Mouse (Mus musculus): ENCODE measurements around the gene Fcmr.

Fcmr gene

DNA sequence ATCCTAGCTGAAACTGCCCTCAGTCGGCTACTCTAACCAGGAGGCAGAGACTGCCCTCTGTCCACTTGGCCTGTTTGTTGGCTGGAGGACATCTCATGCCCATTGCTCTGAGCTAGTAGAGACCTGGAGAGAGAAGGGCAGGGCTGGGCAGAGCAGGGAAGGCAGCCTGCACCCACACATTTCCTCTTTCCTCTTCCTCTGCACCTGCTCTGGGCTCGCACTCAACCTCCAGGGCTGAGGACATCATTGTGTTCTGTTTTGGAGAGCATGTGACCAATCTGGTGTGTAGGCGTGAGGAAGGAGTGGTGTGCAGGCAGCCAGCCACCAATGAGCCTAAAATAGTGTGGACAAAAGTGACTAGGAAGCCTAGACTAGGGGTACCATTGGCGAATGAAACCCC is 1.2 kb upstream of the Fcmr start:
- no peak for DNase-seq

DNA sequence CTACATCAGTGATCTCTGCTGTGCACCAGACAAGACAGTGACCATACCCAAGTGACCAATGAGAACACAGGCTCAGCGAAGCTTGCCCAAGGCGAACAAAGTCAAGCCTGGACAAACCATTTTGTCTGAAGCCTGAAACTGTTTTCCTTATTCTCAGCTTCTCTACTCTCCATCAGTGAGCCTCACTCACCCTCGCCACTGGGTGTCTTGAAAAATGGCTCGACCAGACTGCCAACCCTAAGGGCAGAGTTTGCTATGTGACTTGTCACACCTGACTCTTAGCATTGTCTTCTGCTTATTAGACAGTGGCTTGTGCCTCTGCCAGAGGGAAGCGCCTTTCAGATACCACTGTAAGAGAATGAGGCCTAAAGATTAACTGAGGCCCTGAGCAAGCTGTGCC is 728 bp upstream of the Fcmr start:
- DNase-seq, result no peak

DNA sequence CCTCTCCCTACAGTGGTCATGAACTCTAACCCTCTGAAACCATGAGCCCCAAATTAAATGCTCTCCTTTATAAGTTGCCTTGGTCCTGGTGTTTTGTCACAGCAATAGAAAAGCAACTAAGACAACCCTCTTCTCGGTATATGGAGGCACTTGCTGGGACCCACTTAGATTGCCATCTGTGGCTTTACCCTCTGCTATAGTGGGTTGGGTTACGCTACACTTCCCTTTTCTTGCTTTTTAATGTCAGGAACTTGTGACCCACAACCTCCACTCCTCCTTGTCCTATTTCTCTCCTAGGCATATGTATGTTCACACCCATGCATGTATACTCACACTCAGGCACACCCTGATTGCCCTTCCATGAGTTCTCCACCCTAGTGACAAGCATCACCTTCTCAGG is 7.4 kb downstream of the Fcmr start:
- no peak for DNase-seq

DNA sequence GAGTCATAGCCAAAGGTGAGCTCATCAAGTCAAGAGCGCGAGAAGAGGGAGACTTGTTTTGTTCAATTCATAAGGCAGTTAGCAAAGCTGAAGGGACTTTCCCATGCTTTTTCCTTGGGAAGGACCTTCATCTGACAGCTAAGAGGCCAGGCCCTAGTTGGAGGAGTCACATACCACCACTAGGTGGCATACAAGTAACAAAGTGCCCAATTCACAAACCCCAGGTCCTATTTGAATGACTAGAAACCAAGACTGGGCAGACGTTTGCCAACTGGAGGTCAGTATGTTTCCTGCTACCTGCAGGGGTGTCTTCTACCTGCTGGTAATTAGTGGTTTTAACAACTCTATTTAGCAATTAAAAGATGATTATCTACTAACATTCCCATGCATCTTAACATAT is 9.7 kb downstream of the Fcmr start:
- peak; percentile 35 for DNase-seq

DNA sequence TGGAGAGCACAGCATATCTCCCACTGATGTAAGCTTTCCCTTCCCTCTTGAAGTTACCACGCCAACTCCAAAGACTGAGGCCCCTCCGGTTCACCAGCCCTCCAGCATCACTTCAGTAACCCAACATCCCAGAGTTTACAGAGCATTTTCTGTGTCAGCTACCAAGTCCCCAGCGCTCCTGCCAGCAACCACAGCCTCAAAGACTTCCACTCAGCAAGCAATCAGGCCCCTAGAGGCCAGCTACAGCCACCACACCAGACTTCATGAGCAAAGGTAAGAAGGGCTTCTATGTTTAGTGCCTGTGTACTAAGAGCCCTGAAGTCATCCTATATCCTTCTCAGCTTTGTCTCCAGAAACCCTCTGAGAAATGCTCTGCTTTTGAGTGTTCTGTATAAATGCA is 10.4 kb downstream of the Fcmr start:
- DNase-seq, result no peak

DNA sequence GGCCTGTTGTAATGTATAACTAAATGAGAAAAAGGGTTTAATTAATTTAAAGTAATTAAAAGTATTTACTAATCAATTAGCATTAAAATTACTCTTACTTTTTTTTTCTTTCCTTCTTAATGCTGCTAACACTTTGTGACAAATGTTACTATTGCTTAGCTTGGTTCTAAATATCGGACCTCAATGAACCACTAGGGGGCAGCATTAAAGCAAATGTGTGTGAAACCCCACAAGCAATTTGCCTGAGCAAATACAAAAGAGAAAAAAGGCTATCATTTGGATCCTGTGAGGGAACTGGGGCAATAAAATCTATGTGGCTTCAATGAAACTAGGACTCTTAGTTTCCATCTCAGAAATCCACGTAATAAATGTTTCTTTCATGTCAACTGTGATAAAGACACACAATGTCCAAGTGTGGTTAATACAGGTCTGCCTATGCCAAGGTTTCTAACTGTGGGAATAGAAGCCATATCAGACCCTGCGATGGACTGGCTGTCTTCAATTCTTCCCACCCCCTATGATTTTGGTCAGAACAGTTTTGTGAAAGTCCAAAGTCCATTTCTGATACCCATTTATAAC is 11.6 kb downstream of the Fcmr start:
- DNase-seq, result peak; percentile 66

DNA sequence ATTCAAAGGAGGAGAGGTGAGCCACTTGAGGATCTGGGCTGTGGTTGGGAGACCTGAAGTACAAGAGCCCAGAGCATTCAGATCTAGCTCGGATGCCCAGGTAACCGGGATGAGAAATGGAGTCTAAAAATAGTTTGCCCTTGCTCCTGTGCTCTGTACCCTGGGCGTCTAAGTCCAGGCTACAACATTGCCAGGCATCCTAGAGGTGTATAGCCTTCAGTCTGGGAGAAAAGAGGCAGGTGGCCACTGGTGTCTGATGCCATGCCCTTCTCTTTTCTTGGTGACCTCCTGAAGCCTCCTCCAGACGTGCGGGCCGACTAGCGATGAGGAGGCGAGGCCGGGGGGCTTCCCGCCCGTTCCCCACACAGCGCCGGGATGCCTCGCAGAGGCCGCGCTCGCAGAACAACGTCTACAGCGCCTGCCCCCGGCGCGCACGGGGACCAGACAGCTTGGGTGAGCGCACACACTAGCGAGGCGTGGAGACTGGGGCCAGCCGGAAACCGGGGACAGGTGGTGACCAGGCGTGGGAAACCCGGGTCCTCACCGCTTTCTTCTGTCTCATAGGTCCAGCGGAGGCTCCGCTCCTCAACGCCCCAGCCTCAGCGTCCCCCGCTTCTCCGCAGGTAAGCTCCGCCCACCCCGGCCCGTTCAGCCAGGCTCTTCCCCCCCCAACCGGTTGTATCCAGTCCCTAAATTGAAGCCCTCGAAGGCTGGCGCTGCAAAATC is 12.6 kb downstream of the Fcmr start:
- peak; percentile 16 for DNase-seq

DNA sequence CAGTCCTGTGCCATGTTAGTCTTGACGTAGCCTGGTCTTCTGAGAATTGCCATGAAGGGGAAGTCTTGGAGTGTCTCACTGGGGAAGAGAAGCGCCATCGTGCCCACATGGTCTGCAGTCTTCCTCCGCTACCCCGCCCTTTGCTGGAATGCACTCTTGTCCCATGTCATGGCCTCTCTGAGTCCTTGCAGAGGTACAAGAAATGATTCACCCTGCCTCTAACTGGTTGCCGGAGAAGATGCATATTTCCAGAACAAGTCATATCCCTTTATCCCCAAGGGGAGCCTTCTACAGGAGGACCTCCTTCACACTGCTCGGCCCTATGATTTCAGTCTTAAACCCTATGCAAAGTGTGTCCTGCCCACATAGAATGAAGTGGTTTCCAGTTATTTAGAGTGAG is 14.5 kb downstream of the Fcmr start:
- no peak for DNase-seq

DNA sequence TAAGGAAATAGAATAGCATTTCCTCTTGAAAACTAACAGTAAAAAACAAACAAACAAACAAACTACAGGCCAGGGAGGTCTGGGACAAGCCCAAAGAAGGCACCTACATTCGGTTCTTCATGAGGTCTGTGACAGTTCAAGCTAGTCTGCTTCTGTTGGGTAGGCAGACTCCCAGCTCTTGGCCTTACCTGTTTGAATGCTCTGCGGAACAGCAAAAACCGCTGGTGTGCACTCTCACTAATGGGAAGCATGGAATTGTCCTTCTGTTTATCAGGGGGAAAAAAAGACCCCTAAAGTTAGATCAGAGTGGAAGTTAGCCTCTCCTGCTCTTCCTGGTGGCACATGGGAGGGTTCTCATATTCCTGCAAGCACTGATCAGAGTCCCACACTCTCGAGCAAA is 17.7 kb downstream of the Fcmr start:
- no peak for DNase-seq

DNA sequence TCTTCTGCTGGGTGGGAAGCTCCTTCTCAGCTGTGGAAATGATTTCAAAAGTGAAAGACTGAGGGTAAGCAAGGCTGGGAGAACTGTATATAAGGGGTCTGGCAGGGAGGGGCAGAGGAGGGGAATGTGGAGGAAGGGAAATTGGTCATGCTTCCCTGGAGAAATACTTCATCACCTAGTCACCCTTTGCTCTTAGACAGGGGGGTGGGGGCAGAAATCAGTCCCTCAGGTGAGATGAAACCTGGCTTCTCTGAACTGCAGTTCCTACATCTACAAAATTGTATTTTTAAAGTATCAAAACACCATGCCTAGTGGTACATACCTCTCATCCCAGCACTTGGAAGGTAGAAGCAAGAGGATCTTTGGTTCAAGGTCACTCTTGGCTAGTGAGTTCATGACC is 21.9 kb downstream of the Fcmr start, which contains the start of gene Il24:
Il24 (minus strand) TSS at position 101 of the 400 bp plus-strand sequence.
- no peak for DNase-seq

DNA sequence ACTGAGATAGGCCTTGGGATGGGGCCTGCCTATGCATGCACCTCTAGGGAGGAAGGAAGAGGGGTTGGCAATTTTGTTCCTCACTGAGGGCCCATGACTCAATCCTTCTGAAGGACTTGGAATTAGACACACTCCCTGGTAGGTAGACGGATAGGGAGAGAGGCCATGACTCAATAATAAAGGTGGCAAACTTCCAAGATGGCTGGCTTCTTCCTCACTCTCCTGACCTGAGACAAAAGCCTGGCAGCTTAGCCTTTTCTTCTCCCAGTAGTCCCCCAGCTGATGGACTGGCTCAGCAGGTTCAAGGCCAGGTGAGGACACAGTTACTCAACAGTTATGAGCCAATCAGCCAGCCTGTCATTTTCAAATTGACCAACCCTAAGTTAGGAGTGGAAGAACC is 27.0 kb downstream of the Fcmr start:
- no peak for DNase-seq

DNA sequence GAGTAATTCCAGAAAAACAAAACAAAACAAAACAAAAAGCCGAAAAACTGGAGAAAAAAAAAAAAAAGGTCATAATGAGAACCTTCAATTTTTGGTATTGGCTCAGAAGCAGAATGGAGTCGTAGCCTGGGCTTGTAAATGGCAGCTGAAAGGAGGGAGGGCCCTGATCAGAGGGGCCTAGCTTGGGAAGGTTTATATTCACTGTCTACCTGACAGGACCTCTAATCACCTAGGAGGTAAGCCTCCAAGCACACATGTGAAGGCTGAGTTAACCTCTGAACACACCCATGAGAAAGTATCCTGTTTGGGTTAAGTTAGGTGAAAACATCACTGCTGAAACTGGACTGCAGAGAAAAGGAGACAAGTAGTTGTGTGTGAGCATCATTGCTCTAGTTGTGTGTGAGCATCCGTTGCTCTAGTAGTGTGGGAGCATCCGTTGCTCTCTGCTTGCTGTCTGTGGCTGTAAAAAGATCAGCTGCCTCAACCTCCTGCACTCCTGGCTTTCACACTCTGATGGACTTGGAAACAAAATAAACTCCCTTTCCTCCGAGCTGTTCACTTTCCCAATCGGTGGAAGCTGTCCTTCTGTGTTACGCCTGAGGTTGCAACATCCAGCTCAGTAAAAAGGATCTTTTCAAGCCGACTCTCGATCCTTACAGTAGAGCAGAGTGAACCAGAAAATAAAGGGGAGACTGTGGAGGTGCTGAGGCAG is 28.0 kb downstream of the Fcmr start:
- no peak for DNase-seq

DNA sequence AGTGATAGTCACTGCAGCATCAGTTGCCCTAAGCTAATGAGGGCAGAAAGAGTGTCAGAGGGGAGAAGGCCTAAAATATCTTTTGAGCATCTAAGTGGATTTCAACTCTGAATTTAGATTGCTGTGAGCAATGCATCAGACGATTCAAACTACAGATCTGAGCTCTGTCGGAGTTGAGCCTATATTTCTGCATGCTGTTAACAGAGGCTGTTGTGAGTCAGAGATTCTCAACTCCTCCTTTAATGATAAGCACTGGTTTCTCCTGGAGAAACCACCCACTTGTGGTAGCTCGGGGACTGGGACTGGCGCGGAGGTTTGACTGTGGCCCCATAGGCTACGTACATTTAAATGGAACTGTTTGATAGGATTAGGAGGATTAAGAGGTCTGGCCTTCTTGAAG is 29.0 kb downstream of the Fcmr start:
- DNase-seq, result no peak

DNA sequence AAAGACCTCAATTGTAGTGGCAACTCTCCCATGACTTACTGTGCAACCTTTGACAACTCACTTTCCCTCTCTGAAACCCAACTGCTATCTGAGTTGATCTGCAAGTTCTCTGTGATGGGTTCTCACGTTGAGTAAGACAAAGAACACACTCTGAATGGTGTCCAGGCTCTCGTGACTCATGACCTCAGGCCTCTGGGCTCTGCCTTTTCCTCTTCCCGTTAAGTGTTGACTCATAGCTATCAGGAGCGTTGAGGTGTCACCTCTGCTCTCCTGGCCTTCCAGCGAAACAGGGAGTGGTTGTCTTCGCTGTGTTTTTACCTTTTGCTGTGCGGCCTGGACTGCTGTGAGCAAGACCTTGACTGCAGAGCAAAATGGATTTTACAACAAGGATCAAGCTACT is 37.0 kb downstream of the Fcmr start:
- no peak for DNase-seq

DNA sequence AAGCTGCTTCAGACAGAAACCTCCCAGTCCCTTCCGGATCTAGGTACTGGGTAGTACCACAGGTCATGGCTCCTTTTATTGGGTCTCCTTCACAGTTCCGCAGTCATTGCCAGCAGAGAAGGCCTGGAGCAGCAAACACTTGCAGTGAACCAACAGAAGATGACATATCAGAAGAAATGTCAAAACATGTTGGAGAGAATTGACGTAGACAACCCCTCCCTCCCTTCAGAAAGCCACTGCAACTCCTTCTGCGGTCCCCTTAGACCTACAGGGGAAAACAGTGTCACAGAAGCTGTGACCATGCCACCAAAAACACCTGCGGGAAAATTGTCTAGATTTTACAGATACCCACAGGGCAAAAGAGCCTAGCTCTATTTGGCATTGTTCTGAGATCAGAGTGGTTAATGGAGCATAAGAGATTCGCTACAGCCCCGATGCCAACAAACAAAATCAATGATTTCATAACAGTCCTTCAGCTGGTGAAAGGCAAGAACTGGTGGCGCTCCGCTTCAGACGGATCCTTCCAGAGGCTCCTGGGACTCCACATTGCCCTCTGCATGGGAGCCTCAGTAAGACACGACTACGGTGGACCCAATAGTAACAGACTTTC is 46.0 kb downstream of the Fcmr start, which contains the start of gene Il20:
Il20 (minus strand) TSS at position 51 of the 610 bp plus-strand sequence.
- DNase-seq, result no peak

DNA sequence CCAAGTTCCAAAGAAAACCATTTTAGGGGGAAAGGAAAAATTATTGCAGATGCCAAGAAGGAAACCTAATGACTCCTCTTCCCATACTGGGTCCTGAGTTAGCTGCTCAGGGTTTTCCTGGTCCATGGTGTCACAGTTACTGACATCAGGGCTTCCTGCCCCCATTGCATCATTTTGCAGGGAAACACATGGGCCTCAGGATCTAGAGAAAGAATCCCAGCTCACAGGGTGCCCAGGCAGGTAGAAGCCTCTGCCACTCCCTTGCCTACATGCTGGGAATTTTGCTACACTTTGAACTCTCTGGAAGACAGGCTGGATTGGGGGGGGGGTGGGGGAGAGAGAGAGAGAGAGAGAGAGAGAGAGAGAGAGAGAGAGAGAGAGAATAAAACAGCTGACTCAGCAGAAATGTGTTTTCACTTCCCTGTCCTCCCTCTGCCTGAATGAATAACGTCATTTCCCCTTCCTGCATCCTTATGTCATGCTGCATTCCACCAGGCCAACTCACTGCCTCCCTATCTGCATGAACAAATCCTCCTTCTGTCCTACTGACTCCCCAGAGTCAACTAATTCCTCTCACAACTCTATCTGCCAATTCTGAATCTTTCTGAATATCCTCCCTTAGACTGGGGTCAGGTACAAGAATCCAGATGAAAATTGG is 53.0 kb downstream of the Fcmr start:
- DNase-seq, result no peak

DNA sequence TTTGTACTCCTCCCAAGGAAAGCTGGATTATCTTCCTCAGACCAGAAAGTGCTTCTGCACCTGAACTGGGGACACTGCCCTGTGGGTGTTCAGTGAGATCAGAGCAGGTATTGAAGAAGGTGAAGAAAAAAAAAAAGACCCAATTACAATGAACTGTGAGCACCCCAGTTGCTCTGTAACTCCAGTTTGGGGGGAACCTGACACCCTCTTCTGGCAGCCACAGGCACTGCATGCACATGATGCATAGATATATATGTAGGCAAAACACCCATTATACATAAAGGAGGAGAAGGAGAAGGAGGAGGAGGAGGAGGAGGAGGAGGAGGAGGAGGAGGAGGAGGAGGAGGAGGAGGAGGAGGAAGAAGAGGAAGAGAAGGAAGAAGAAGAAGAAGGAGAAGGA is 61.0 kb downstream of the Fcmr start:
- DNase-seq, result no peak

Data from lung, postnatal 14 days (tissue).